ENCODE assay signal across 16 mouse cellular contexts in the genomic region with DNA sequence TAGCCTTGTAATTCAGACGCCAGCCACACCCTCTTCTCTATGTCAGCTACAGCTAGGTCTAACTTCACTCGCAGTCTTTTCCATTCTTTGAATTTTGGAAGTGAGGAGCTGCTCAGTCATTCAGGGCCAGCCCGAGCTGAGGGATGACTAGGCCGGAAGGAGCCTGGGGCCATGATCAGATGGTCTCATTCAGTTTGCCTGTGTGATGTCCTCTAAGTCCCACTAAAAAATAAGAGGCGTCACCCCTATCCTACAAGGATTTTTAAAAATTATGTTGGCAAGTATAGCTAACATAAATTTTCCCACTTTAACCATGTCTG. TPM values are rescaled to one million over a fixed set of nuclear protein-coding genes. Genes with fewer than 3 reads are reported as not detected.
A peak's percentile ranks its signal among the peaks of the same experiment; 100 is the strongest.
DNase-seq lines count a peak whose midpoint lies in the region; ATAC-seq lines count a peak whose summit lies in the region.
"Had no signal": no experiment of that assay in that cellular context is flagged by ENCODE, and none has a peak within 500 bp of the region (broad histone marks: within the 10 kb centered on the region; RNA-seq: fewer than 3 reads in every experiment).

No protein-coding gene starts in this region.

- H3K9ac ChIP-seq in forebrain, embryonic 13.5 days, result peak overlapping the region; percentile 38; the same call in 1 of the 2 replicates
- H3K9ac ChIP-seq in hindbrain, embryonic 14.5 days, result peak overlapping the region; percentile 35
- peak overlapping the region; percentile 15; the same call in 1 of the 2 replicates for H3K9ac ChIP-seq in midbrain, embryonic 15.5 days
- H3K9ac ChIP-seq: kidney, embryonic 15.5 days; limb, embryonic 15.5 days; lung, embryonic 14.5 days had no signal

- 84% methylated on average over 5 of the region's 5 CpGs for WGBS in forebrain, embryonic 10.5 days
- 48% methylated on average over 5 of the region's 5 CpGs for WGBS in forebrain, embryonic 13.5 days
- 29% methylated on average over 5 of the region's 5 CpGs for WGBS in hindbrain, embryonic 14.5 days
- WGBS in midbrain, embryonic 15.5 days, result 20% methylated on average over 5 of the region's 5 CpGs
- WGBS in heart, embryonic 10.5 days, result 86% methylated on average over 5 of the region's 5 CpGs

- no peaks in the 10 kb centered on the region for H3K9me3 ChIP-seq in forebrain, embryonic 10.5 days
- H3K9me3 ChIP-seq in forebrain, embryonic 13.5 days (replicated peaks), result no peaks in the 10 kb centered on the region
- no peaks in the 10 kb centered on the region for H3K9me3 ChIP-seq in hindbrain, embryonic 14.5 days (ENCODE audit: control insufficient read depth, low read length)
- no peaks in the 10 kb centered on the region for H3K9me3 ChIP-seq in midbrain, embryonic 15.5 days
- no peaks in the 10 kb centered on the region for H3K9me3 ChIP-seq in heart, embryonic 10.5 days
- H3K9me3 ChIP-seq: kidney, embryonic 15.5 days; limb, embryonic 15.5 days had no signal

- H3K36me3 ChIP-seq in forebrain, embryonic 10.5 days (replicated peaks), result peaks cover 58% of the 10 kb centered on the region
- peaks cover 30% of the 10 kb centered on the region for H3K36me3 ChIP-seq in forebrain, embryonic 13.5 days (ENCODE audit: poor library complexity, severe bottlenecking)
- H3K36me3 ChIP-seq in hindbrain, embryonic 14.5 days (replicated peaks; ENCODE audit: control insufficient read depth, insufficient read depth), result peaks cover 19% of the 10 kb centered on the region
- H3K36me3 ChIP-seq in midbrain, embryonic 15.5 days (replicated peaks), result no peaks in the 10 kb centered on the region
- H3K36me3 ChIP-seq in heart, embryonic 10.5 days, result no peaks in the 10 kb centered on the region
- H3K36me3 ChIP-seq: kidney, embryonic 15.5 days; limb, embryonic 15.5 days had no signal

- H3K4me3 ChIP-seq in forebrain, embryonic 10.5 days, result no peak overlapping the region
- H3K4me3 ChIP-seq in forebrain, embryonic 13.5 days, result no peak overlapping the region
- H3K4me3 ChIP-seq in hindbrain, embryonic 14.5 days (replicated peaks; ENCODE audit: low read length), result no peak overlapping the region
- H3K4me3 ChIP-seq in midbrain, embryonic 15.5 days, result no peak overlapping the region
- no peak overlapping the region for H3K4me3 ChIP-seq in heart, embryonic 10.5 days
- H3K4me3 ChIP-seq: kidney, embryonic 15.5 days; limb, embryonic 15.5 days; myocyte had no signal

- DNase-seq in forebrain, embryonic 10.5 days (ENCODE audit: extremely low spot score, low spot score), result no peak
- DNase-seq in hindbrain, embryonic 14.5 days (ENCODE audit: low spot score), result no peak
- no peak for DNase-seq in heart, embryonic 10.5 days (ENCODE audit: low spot score)
- DNase-seq in layer of hippocampus, adult 18-20 months (ENCODE audit: low spot score in 2 of 2), result no peak
- DNase-seq in cerebellum, postnatal 14 days, result no peak
- DNase-seq: adrenal gland, postnatal 14 days; cerebellum, adult 2 months; heart, adult 18-20 months had no signal

- no peaks in the 10 kb centered on the region for H3K27me3 ChIP-seq in forebrain, embryonic 10.5 days (ENCODE audit: poor library complexity, severe bottlenecking)
- H3K27me3 ChIP-seq in forebrain, embryonic 13.5 days, result no peaks in the 10 kb centered on the region
- no peaks in the 10 kb centered on the region for H3K27me3 ChIP-seq in hindbrain, embryonic 14.5 days (ENCODE audit: control insufficient read depth, insufficient read depth, low read length)
- H3K27me3 ChIP-seq in midbrain, embryonic 15.5 days (replicated peaks), result no peaks in the 10 kb centered on the region
- H3K27me3 ChIP-seq in heart, embryonic 10.5 days (ENCODE audit: insufficient read depth, poor library complexity, severe bottlenecking), result no peaks in the 10 kb centered on the region
- H3K27me3 ChIP-seq: kidney, embryonic 15.5 days; limb, embryonic 15.5 days had no signal

- H3K4me1 ChIP-seq in forebrain, embryonic 10.5 days, result peaks cover 44% of the 10 kb centered on the region
- peaks cover 61% of the 10 kb centered on the region for H3K4me1 ChIP-seq in forebrain, embryonic 13.5 days
- H3K4me1 ChIP-seq in hindbrain, embryonic 14.5 days (replicated peaks; ENCODE audit: control insufficient read depth, insufficient read depth, low read length), result peaks cover 47% of the 10 kb centered on the region
- peaks cover 63% of the 10 kb centered on the region for H3K4me1 ChIP-seq in midbrain, embryonic 15.5 days
- peaks cover 28% of the 10 kb centered on the region for H3K4me1 ChIP-seq in heart, embryonic 10.5 days

- peak overlapping the region; percentile 37 for H3K4me2 ChIP-seq in forebrain, embryonic 13.5 days
- peak overlapping the region; percentile 6; the same call in 1 of the 2 replicates for H3K4me2 ChIP-seq in hindbrain, embryonic 14.5 days (replicated peaks)
- peak overlapping the region; percentile 39 for H3K4me2 ChIP-seq in midbrain, embryonic 15.5 days
- H3K4me2 ChIP-seq: kidney, embryonic 15.5 days; limb, embryonic 15.5 days; lung, embryonic 14.5 days had no signal

- H3K27ac ChIP-seq in forebrain, embryonic 10.5 days, result peak overlapping the region; percentile 65
- peak overlapping the region; percentile 92 for H3K27ac ChIP-seq in forebrain, embryonic 13.5 days
- H3K27ac ChIP-seq in hindbrain, embryonic 14.5 days, result peak overlapping the region; percentile 93
- peak overlapping the region; percentile 93 for H3K27ac ChIP-seq in midbrain, embryonic 15.5 days
- H3K27ac ChIP-seq in heart, embryonic 10.5 days, result no peak overlapping the region
- H3K27ac ChIP-seq: kidney, embryonic 15.5 days; limb, embryonic 15.5 days had no signal

- peak; percentile 51; the same call in 1 of the 2 replicates for ATAC-seq in forebrain, embryonic 13.5 days
- ATAC-seq in hindbrain, embryonic 14.5 days (ENCODE audit: low FRiP score), result no peak; the same call in 1 of the 2 replicates
- ATAC-seq in midbrain, embryonic 15.5 days (replicated peaks), result peak; percentile 63
- no peak for ATAC-seq in erythroid progenitor cell, adult 5-6 weeks (replicated peaks; ENCODE audit: low FRiP score, poor library complexity, severe bottlenecking)
- ATAC-seq: inflammation-experienced regulatory T-cells, adult 6 months had no signal

RNA-seq across cellular contexts. Expression of a gene that starts 51.0 kb away (rescaled TPM):
- polyA plus RNA-seq in forebrain, embryonic 10.5 days (2016; fragmentation: Nextera tagmentation; extraction: Ambion mirVana), result 15.6 and 16.5 TPM in 2 replicates
- polyA plus RNA-seq in forebrain, embryonic 13.5 days (2015; fragmentation: Nextera tagmentation; extraction: Ambion mirVana), result 64.1 and 72.9 TPM in 2 replicates
- polyA plus RNA-seq in hindbrain, embryonic 14.5 days (2014; fragmentation: Nextera tagmentation; extraction: Ambion mirVana), result 124 and 139 TPM in 2 replicates
- 164 and 166 TPM in 2 replicates for polyA plus RNA-seq in midbrain, embryonic 15.5 days (2015; fragmentation: Nextera tagmentation; extraction: Ambion mirVana)
- total RNA-seq in erythroid progenitor cell, adult 5-6 weeks (2015; ENCODE audit: low replicate concordance), result 1.3 TPM in 1 of 2 replicates, not detected in the other
- total RNA-seq in erythroid progenitor cell, adult 5-6 weeks (2017; ENCODE audit: low replicate concordance), result 0.64 TPM in 1 of 2 replicates, not detected in the other
- polyA plus RNA-seq in heart, embryonic 10.5 days (2016; fragmentation: Nextera tagmentation; extraction: Ambion mirVana), result 16.3 and 16.6 TPM in 2 replicates
- 100 to 1,000 TPM; 216 to 227 TPM for total RNA-seq in layer of hippocampus, adult 18-20 months (2021)

RNA-seq across cellular contexts. Expression of a gene that starts 52.1 kb away (rescaled TPM):
- polyA plus RNA-seq in forebrain, embryonic 10.5 days (2016; fragmentation: Nextera tagmentation; extraction: Ambion mirVana), result 61.5 and 64.0 TPM in 2 replicates
- polyA plus RNA-seq in forebrain, embryonic 13.5 days (2015; fragmentation: Nextera tagmentation; extraction: Ambion mirVana), result 118 and 134 TPM in 2 replicates
- 202 and 220 TPM in 2 replicates for polyA plus RNA-seq in hindbrain, embryonic 14.5 days (2014; fragmentation: Nextera tagmentation; extraction: Ambion mirVana)
- polyA plus RNA-seq in midbrain, embryonic 15.5 days (2015; fragmentation: Nextera tagmentation; extraction: Ambion mirVana), result 280 and 293 TPM in 2 replicates
- 0.36 TPM in 1 of 2 replicates, not detected in the other for total RNA-seq in erythroid progenitor cell, adult 5-6 weeks (2015; ENCODE audit: low replicate concordance)
- total RNA-seq in erythroid progenitor cell, adult 5-6 weeks (2017; ENCODE audit: low replicate concordance), result not detected in 2 replicates
- polyA plus RNA-seq in heart, embryonic 10.5 days (2016; fragmentation: Nextera tagmentation; extraction: Ambion mirVana), result 4.0 and 5.6 TPM in 2 replicates
- total RNA-seq in layer of hippocampus, adult 18-20 months (2021), result 10 to 100 TPM; 22.8 to 27.1 TPM

Comparison
In these comparisons a context has a peak if more than half of its experiments do, and no peak if none do; other contexts are left out.
1. ATAC-seq: peak in forebrain, embryonic 13.5 days (single experiment) and midbrain, embryonic 15.5 days (single experiment); none in hindbrain, embryonic 14.5 days (single experiment) and erythroid progenitor cell, adult 5-6 weeks (single experiment).
2. Peak in every context shown above with its lines, with median percentiles within 50 percentile points of each other: H3K4me2 ChIP-seq and H3K9ac ChIP-seq.